Mouse (Mus musculus) limb, embryonic 14.5 days (tissue): ENCODE measurements around the gene Tmem131. TPM values are rescaled to one million over a fixed set of nuclear protein-coding genes. Genes with fewer than 3 reads are reported as not detected.
"Not testable (repeated sequence)": the region's sequence is repeated elsewhere in the genome, so short reads cannot be mapped to it uniquely, and the experiment has no call there.

Experiments used
- ATAC-seq: fragments of 200-750 bp; cut with Nextera tagmentation; 2 replicates; pipeline ENCODE4 v1.8.0; 2017; ENCODE audit warnings: low read depth, moderate number of reproducible peaks, moderate TSS enrichment; ENCODE audit not compliant: low FRiP score
- DNase-seq: peaks from one replicate; pipeline ENCODE4 v3.0.0-alpha.2; 2015; ENCODE audit warnings: low spot score
- H3K27ac ChIP-seq: fragments of 300-500 bp; sonication (generic); replicated peaks from 2 replicates; pipeline ENCODE4 v1.5.1; 2014; ENCODE audit warnings: low read depth, mild to moderate bottlenecking, low read length, moderate library complexity, mixed read lengths
- H3K27me3 ChIP-seq: fragments of 300-500 bp; sonication (generic); 2 replicates; pipeline ENCODE4 v1.6.1; 2014; ENCODE audit warnings: low read length, mixed read lengths; ENCODE audit not compliant: control insufficient read depth, insufficient read depth
- H3K36me3 ChIP-seq: fragments of 300-500 bp; sonication (generic); 2 replicates; pipeline ENCODE4 v1.6.1; 2014; ENCODE audit warnings: mild to moderate bottlenecking, low read length, moderate library complexity, mixed read lengths; ENCODE audit not compliant: control insufficient read depth, insufficient read depth
- H3K4me1 ChIP-seq: fragments of 300-500 bp; sonication (generic); 2 replicates; pipeline ENCODE4 v1.6.1; 2014; ENCODE audit warnings: antibody characterized with exemption, low read length, mixed read lengths; ENCODE audit not compliant: control insufficient read depth, insufficient read depth
- H3K4me2 ChIP-seq: fragments of 300-500 bp; sonication (generic); replicated peaks from 2 replicates; pipeline ENCODE4 v1.6.1; 2014; ENCODE audit warnings: low read depth, mild to moderate bottlenecking, low read length, moderate library complexity; ENCODE audit not compliant: severe bottlenecking
- H3K4me3 ChIP-seq: fragments of 300-500 bp; sonication (generic); replicated peaks from 2 replicates; pipeline ENCODE4 v1.5.1; 2014; ENCODE audit warnings: low read length
- H3K9ac ChIP-seq: fragments of 300-500 bp; sonication (generic); 2 replicates; pipeline ENCODE4 v1.6.1; 2014; ENCODE audit warnings: mild to moderate bottlenecking, low read depth, low read length, moderate library complexity; ENCODE audit not compliant: severe bottlenecking
- H3K9me3 ChIP-seq: fragments of 300-500 bp; sonication (generic); 2 replicates; pipeline ENCODE4 v1.6.1; 2016; ENCODE audit warnings: low read length; ENCODE audit not compliant: control insufficient read depth
- POLR2A ChIP-seq: fragments of 200-500 bp; IDR thresholded peaks from 2 replicates; pipeline ENCODE4 v1.8.0; 2012; ENCODE audit warnings: inconsistent platforms, mild to moderate bottlenecking, moderate library complexity, borderline replicate concordance; ENCODE audit not compliant: insufficient read depth, insufficient read length; ENCODE audit errors: extremely low read depth
- WGBS: fragments of 180-500 bp; shearing (Covaris S2); extraction: QIAGEN DNeasy Blood & Tissue Kit; methylation state at CpG from one replicate; pipeline ENCODE4 v1.1.7; 2014; 5-methylcytosine and 5-hydroxymethylcytosine counted together
- polyA plus RNA-seq, 2 experiments: library from polyadenylated mRNA; depleted of rRNA in 1 of 2; stranded (reverse) in 1 of 2; unstranded in 1 of 2; fragments of >200 nt; fragmentation: Nextera tagmentation in 1 of 2; extraction: Ambion mirVana in 1 of 2; gene quantifications; 2 replicates each; pipeline versions ENCODE4 v1.2.1 to v1.2.3; 2012 to 2014

Gene Tmem131
- polyA plus RNA-seq, 2 experiments = 22.5 to 42.3 TPM

DNA sequence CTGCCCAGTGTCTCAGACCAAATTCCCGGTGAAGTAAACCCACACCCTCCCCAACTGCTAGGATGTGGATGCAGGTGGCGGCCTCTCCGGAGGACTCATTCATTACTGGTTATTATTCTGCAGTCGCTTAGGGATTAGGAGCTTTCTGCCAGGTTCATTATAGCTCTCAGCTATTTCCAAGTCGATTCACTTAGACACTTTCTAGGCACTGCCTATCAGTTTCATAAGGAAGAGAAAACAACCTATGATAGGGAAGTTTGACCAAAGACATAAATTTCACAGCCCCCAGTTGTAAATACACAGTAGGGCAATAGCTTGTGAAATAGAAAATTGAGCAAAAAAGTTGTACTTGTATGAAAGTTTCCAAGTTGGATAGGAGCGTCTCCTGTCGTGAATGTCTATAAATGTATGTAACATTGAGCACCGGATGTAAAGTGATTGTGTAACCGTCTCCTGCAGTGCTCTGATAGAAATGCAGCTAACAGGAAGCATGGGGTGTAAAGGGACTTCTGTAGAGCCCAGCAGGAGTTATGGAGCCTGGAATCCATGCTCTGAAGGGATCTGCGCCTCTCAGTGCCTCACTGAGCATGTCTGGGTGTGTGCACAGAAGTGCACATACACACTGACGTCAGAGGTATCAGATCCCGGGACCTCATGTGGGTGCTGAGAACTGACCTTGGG is 107.1 kb downstream of the Tmem131 start:
- ATAC-seq = no peak
- Histone ChIP-seq H3K9ac (no peak overlapping the region), H3K27ac (no peak overlapping the region), H3K4me3 (no peak overlapping the region), H3K9me3 (no peaks in the 10 kb centered on the region), H3K27me3 (no peaks in the 10 kb centered on the region), H3K4me2 (no peak overlapping the region), H3K36me3 (peaks cover 61% of the 10 kb centered on the region), H3K4me1 (0 out of 2 replicates have a peak, but pooled peaks cover 2% of the 10 kb centered on the region)
- DNase-seq = no peak
- 79% methylated on average over 12 of the region's 12 CpGs for WGBS
- no peak for TF ChIP-seq POLR2A

DNA sequence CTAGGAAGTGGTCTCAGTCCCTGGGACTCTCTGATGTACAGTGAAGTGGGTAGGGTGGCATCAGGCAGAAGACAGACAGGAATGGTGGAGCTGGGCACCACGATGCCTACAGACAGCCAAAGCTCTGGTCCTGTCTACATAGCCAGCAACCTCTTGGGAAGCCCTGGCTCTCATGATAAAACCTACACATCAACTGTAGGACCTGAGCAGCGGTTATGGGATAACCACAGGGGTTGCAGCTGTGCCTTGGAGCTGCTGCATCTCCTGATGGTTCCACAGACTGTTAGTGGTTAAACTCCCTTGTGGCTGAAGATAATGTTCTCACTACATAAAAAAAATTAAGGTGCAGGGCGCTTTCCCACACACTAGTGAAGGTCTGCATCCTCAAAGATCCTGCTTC is 107.9 kb downstream of the Tmem131 start:
- no peak for ATAC-seq
- Histone ChIP-seq H3K27me3 (no peaks in the 10 kb centered on the region), H3K9me3 (no peaks in the 10 kb centered on the region), H3K9ac (no peak overlapping the region), H3K36me3 (peaks cover 58% of the 10 kb centered on the region), H3K4me1 (peaks cover 7% of the 10 kb centered on the region; the same call in 1 of the 2 replicates), H3K4me3 (no peak overlapping the region), H3K4me2 (no peak overlapping the region), H3K27ac (no peak overlapping the region)
- TF ChIP-seq POLR2A = no peak
- WGBS = 86% methylated on average over 3 of the region's 3 CpGs
- DNase-seq = no peak

DNA sequence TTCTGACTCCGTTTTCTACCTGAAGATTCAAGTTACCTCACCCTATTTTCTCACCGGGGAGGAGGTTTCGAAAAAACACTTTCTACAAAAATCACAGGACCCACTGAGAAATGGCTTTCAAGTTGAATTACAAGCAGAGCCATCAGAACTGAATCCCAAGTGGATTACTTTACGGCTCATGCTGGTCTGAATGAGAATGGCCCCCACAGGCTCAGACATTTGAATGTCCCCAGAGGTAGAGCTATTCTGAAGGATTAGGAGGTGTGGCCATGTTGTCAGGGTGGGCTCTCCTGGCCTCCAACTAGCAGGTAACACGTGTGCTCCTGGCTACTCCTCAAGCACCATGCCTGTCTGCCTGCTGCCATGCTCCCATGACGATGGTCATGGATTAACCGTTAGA is 109.4 kb downstream of the Tmem131 start:
- 92% methylated on average over 7 of the region's 7 CpGs for WGBS
- no peaks in the 10 kb centered on the region for H3K9me3 ChIP-seq
- no peak overlapping the region for H3K27ac ChIP-seq
- peaks cover 57% of the 10 kb centered on the region for H3K36me3 ChIP-seq
- H3K4me2 ChIP-seq = no peak overlapping the region
- H3K4me1 ChIP-seq = peaks cover 7% of the 10 kb centered on the region; the same call in 1 of the 2 replicates
- no peak for DNase-seq
- no peaks in the 10 kb centered on the region for H3K27me3 ChIP-seq
- no peak overlapping the region for H3K4me3 ChIP-seq
- no peak for ATAC-seq
- no peak overlapping the region for H3K9ac ChIP-seq
- TF ChIP-seq POLR2A = no peak

DNA sequence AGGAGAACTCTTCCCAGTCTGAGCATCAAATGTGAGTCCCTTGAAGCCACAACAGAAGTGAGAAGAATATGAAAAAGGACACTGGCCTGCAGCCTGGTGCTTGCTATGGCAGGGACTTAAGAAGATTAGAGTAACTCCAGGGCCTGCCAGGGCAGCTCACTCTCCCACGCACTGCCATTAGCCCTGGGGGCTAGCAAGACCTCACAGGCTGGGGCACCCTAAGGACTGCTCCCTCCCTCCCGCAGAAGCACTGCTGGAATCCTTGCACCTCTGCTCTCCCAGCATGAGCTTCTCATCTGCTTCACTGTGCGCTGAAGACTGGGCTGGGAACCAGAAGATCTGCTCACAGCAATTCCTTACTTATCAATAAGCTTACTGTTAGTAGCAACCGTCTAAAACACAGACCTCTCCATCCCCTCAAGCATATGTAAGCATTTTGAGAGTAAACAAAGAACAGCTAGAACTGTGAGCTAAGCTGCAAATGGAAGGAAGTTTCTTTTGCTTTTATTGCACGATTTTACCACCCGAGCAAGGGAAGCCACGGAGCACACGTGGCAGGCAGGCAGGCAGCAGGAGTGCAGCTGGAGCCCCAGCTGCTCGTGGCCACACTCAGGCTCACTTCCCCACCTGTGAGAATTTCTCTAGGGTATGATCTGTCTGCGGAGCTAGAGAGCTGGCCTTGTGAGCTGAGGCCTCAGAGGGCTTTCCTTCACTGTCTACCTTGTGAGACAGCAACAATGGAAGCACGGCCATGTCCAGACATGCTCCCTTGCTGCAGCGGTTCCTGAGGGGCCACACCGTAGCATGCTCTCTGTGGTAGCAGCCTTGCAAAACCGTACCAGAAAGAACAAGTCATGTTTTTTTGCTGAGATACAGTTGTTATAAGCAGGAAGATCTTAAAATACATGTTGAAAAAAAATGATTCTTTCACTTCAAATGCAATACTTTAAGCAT is 112.3 kb downstream of the Tmem131 start:
- DNase-seq (peak; percentile 14), ATAC-seq (peak; percentile 72)
- Histone ChIP-seq H3K9ac (0 out of 2 replicates have a peak overlapping the region, but pooled peaks have one; percentile 25), H3K9me3 (no peaks in the 10 kb centered on the region), H3K4me2 (no peak overlapping the region), H3K36me3 (peaks cover 50% of the 10 kb centered on the region), H3K27me3 (no peaks in the 10 kb centered on the region), H3K4me1 (peaks cover 7% of the 10 kb centered on the region; the same call in 1 of the 2 replicates), H3K27ac (peak overlapping the region; percentile 63), H3K4me3 (no peak overlapping the region)
- WGBS = 23% methylated on average over 14 of the region's 14 CpGs
- TF ChIP-seq POLR2A = no peak

DNA sequence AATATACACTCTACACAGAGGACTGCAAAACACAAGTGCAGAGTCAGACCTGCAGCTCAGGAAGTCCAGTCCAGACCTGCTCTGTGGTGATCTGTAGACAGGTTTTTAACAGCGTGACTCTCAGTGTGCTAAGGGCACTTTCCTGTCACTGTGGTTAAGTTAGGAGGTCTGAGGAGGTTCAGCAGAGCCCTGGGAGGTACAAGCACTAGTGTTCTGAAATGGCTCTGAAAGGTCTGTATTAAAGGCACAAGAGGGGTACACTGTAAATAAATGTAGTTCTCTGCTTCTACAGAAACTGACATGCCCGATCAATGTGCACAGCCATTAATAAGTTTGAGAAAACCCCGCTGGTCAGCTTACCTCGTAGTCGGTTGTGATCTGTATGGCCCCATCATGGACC is 119.1 kb downstream of the Tmem131 start:
- no peak overlapping the region for H3K4me3 ChIP-seq
- no peaks in the 10 kb centered on the region for H3K9me3 ChIP-seq
- no peaks in the 10 kb centered on the region for H3K4me1 ChIP-seq
- no peak overlapping the region for H3K4me2 ChIP-seq
- no peak for ATAC-seq
- H3K36me3 ChIP-seq = peaks cover 65% of the 10 kb centered on the region
- DNase-seq = no peak
- no peak overlapping the region for H3K27ac ChIP-seq
- TF ChIP-seq POLR2A = no peak
- WGBS = 92% methylated on average over 5 of the region's 5 CpGs
- no peak overlapping the region for H3K9ac ChIP-seq
- H3K27me3 ChIP-seq = no peaks in the 10 kb centered on the region

DNA sequence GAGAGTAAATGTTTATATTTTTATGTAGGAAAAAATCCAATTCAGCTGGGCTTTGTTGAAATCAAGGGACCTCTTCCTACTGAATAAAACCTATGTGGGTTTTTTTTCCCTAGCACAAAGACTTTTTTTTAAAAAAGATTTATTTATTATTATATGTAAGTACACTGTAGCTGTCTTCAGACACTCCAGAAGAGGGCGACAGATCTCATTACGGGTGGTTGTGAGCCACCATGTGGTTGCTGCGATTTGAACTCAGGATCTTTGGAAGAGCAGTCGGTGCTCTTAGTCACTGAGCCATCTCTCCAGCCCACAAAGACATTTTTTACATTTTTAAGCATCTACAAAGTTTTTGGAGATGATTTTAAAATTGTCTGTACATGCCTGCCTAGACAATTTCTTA is 121.5 kb downstream of the Tmem131 start:
- H3K4me3 ChIP-seq, ATAC-seq, H3K4me2 ChIP-seq, DNase-seq, H3K9ac ChIP-seq, H3K4me1 ChIP-seq, H3K27ac ChIP-seq, H3K9me3 ChIP-seq, H3K27me3 ChIP-seq: not testable (repeated sequence)
- 92% methylated on average over 4 of the region's 4 CpGs for WGBS
- peaks cover 82% of the 10 kb centered on the region for H3K36me3 ChIP-seq
